In the genomic region with DNA sequence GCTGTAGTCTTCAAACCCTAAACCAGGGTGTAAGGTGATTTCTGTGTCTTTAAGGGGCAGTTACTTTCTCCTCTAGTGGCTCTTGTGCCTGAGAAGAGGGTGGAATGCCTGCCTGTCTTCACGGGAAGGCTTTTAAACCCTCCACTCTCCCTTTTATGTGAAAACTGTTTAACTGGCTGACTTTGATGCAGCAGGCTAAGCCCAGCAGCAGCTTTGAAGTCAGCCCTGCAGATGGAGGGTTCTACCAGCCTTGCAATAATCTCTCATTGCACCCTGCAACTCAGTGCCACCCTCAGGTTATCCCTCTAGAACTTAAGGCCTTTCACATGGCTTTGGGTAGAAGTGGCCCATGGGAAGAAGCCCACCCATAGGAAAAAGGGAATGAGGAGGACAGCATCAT, we compare ENCODE assay signal across 16 mouse cellular contexts.
A peak's percentile ranks its signal among the peaks of the same experiment; 100 is the strongest.
DNase-seq lines count a peak whose midpoint lies in the region; ATAC-seq lines count a peak whose summit lies in the region.
"Had no signal": no experiment of that assay in that cellular context is flagged by ENCODE, and none has a peak within 500 bp of the region (broad histone marks: within the 10 kb centered on the region; RNA-seq: fewer than 3 reads in every experiment).

No protein-coding gene starts in this region.

- no peak for DNase-seq in heart, adult 11 months
- DNase-seq in lung, postnatal 36 days, result no peak
- peak; percentile 25 to 45 for DNase-seq in thymus, postnatal 36 days
- DNase-seq in kidney, postnatal 14 days, result no peak
- no peak for DNase-seq in adrenal gland, postnatal 4 days (ENCODE audit: low spot score in 2 of 2)
- DNase-seq: adrenal gland, postnatal 10 days; cerebellum, adult 11-12 months; cerebellum, adult 9-10 months; cerebellum, postnatal 25 days; gastrocnemius, postnatal 10 days; heart, postnatal 36 days had no signal

- H3K9ac ChIP-seq in heart, embryonic 13.5 days, result peak overlapping the region; percentile 25; the same call in 1 of the 2 replicates
- no peak overlapping the region for H3K9ac ChIP-seq in lung, embryonic 16.5 days (ENCODE audit: low read length)
- H3K9ac ChIP-seq: embryonic facial prominence, embryonic 12.5 days; forebrain, embryonic 15.5 days; heart, embryonic 12.5 days had no signal

- H3K9me3 ChIP-seq in heart, embryonic 13.5 days, result no peaks in the 10 kb centered on the region
- no peaks in the 10 kb centered on the region for H3K9me3 ChIP-seq in lung, embryonic 16.5 days (ENCODE audit: control insufficient read depth, low read length)
- H3K9me3 ChIP-seq: embryonic facial prominence, embryonic 12.5 days; forebrain, embryonic 15.5 days; heart, embryonic 12.5 days had no signal

- peak overlapping the region; percentile 80; the same call in 1 of the 2 replicates for H3K27ac ChIP-seq in heart, embryonic 13.5 days (replicated peaks)
- peak overlapping the region; percentile 47; the same call in 1 of the 2 replicates for H3K27ac ChIP-seq in lung, embryonic 16.5 days (ENCODE audit: low read length)
- H3K27ac ChIP-seq: embryonic facial prominence, embryonic 12.5 days; forebrain, embryonic 15.5 days had no signal

- H3K27me3 ChIP-seq in heart, embryonic 13.5 days (replicated peaks), result no peaks in the 10 kb centered on the region
- H3K27me3 ChIP-seq in lung, embryonic 16.5 days (ENCODE audit: control insufficient read depth, insufficient read depth, low read depth, low read length), result no peaks in the 10 kb centered on the region
- H3K27me3 ChIP-seq: embryonic facial prominence, embryonic 12.5 days; heart, embryonic 12.5 days had no signal

- H3K36me3 ChIP-seq in heart, embryonic 13.5 days, result peaks cover 9% of the 10 kb centered on the region; the same call in 1 of the 2 replicates
- H3K36me3 ChIP-seq in lung, embryonic 16.5 days (ENCODE audit: control insufficient read depth, insufficient read depth, low read length), result no peaks in the 10 kb centered on the region
- H3K36me3 ChIP-seq: forebrain, embryonic 15.5 days; heart, embryonic 12.5 days had no signal

- no peak overlapping the region for H3K4me3 ChIP-seq in heart, embryonic 13.5 days
- no peak overlapping the region for H3K4me3 ChIP-seq in lung, embryonic 16.5 days (ENCODE audit: low read length)
- H3K4me3 ChIP-seq: embryonic facial prominence, embryonic 12.5 days; forebrain, embryonic 15.5 days; heart, embryonic 12.5 days had no signal

- H3K4me1 ChIP-seq in heart, embryonic 13.5 days, result peaks cover 92% of the 10 kb centered on the region
- H3K4me1 ChIP-seq in lung, embryonic 16.5 days (replicated peaks; ENCODE audit: control insufficient read depth, insufficient read depth, low read length), result peaks cover 50% of the 10 kb centered on the region

- WGBS in heart, embryonic 13.5 days, result 29% methylated on average over 1 of the region's 1 CpGs
- WGBS in lung, embryonic 16.5 days, result 30% methylated on average over 1 of the region's 1 CpGs

- no peak overlapping the region for H3K4me2 ChIP-seq in heart, embryonic 13.5 days
- H3K4me2 ChIP-seq in lung, embryonic 16.5 days (ENCODE audit: low read depth, low read length), result no peak overlapping the region
- H3K4me2 ChIP-seq: embryonic facial prominence, embryonic 12.5 days; forebrain, embryonic 15.5 days; heart, embryonic 12.5 days had no signal

- ATAC-seq in heart, embryonic 13.5 days (ENCODE audit: extremely low read depth, insufficient number of reproducible peaks, low FRiP score, low TSS enrichment), result no peak
- peak; percentile 20; the same call in 1 of the 2 replicates for ATAC-seq in lung, embryonic 16.5 days (ENCODE audit: low read depth)
- ATAC-seq: forebrain, embryonic 15.5 days had no signal

Comparison
In these comparisons a context has a peak if more than half of its experiments do, and no peak if none do; other contexts are left out.
1. DNase-seq: peak in thymus, postnatal 36 days (2 of 2); none in heart, adult 11 months (single experiment), lung, postnatal 36 days (single experiment), kidney, postnatal 14 days (single experiment) and adrenal gland, postnatal 4 days (0 of 2).